Mouse (Mus musculus) midbrain, embryonic 13.5 days (tissue): Measurements from ENCODE around the gene Osbpl10. TPM values are rescaled to one million over a fixed set of nuclear protein-coding genes. Genes with fewer than 3 reads are reported as not detected.

Source experiments
- ATAC-seq: fragments of 200-750 bp; cut with Nextera tagmentation; 2 replicates; pipeline ENCODE4 v1.8.0; 2017; ENCODE audit warnings: mild to moderate bottlenecking, moderate TSS enrichment, moderate library complexity
- H3K27ac ChIP-seq: fragments of 300-500 bp; sonication (generic); 2 replicates; pipeline ENCODE4 v1.5.1; 2015; ENCODE audit warnings: inconsistent platforms, mild to moderate bottlenecking, moderate library complexity
- H3K27me3 ChIP-seq: fragments of 300-500 bp; sonication (generic); 2 replicates; pipeline ENCODE4 v1.6.1; 2015; ENCODE audit warnings: mild to moderate bottlenecking, inconsistent platforms
- H3K36me3 ChIP-seq: fragments of 300-500 bp; sonication (generic); 2 replicates; pipeline ENCODE4 v1.6.1; 2015; ENCODE audit warnings: mild to moderate bottlenecking, inconsistent platforms
- H3K4me1 ChIP-seq: fragments of 300-500 bp; sonication (generic); replicated peaks from 2 replicates; pipeline ENCODE4 v1.6.1; 2015; ENCODE audit warnings: inconsistent platforms
- H3K4me2 ChIP-seq: fragments of 300-500 bp; sonication (generic); replicated peaks from 2 replicates; pipeline ENCODE4 v1.6.1; 2015; ENCODE audit warnings: moderate library complexity, mild to moderate bottlenecking, inconsistent platforms
- H3K4me3 ChIP-seq: fragments of 300-500 bp; sonication (generic); replicated peaks from 2 replicates; pipeline ENCODE4 v1.5.1; 2015; ENCODE audit warnings: mild to moderate bottlenecking, inconsistent platforms
- H3K9ac ChIP-seq: fragments of 300-500 bp; sonication (generic); replicated peaks from 2 replicates; pipeline ENCODE4 v1.6.1; 2015; ENCODE audit warnings: mild to moderate bottlenecking, inconsistent platforms
- H3K9me3 ChIP-seq: fragments of 300-500 bp; sonication (generic); 2 replicates; pipeline ENCODE4 v1.6.1; 2016; ENCODE audit warnings: mild to moderate bottlenecking, inconsistent platforms
- WGBS: fragments of 180-500 bp; shearing (Covaris S2); methylation state at CpG from one replicate; pipeline ENCODE4 v1.1.7; 2015; 5-methylcytosine and 5-hydroxymethylcytosine counted together
- polyA plus RNA-seq: library from polyadenylated mRNA; unstranded; fragments of >200 nt; fragmentation: Nextera tagmentation; extraction: Ambion mirVana; gene quantifications from 2 replicates; pipeline ENCODE4 v1.2.1, GENCODE M21; 2015

The Osbpl10 gene
- polyA plus RNA-seq, 1 experiment from 2014 or later: 1.6 TPM

DNA sequence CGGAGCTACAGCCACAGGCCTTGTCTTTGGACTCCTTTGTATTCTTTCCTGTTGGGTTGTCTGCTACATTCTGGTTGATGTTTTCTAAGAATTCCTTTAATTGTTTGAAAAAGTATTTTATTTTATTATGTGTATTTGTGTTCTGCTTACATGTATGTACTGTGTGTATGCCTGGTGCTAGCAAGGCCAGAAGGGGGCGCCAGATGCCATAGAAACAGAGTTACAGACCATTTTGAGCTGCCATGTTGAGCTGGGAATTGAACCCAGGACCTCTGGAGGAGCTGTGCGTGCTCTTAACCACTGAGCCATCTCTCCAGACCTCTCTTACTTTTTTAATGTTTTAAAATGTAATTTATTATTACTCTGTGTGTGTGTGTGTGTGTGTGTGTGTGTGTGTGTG is 214.5 kb downstream of the Osbpl10 start:
- WGBS: 72% methylated on average over 3 of the region's 3 CpGs
- Histone ChIP-seq H3K4me2 (no peak overlapping the region), H3K4me3 (no peak overlapping the region), H3K27me3 (no peaks in the 10 kb centered on the region), H3K9me3 (no peaks in the 10 kb centered on the region), H3K27ac (no peak overlapping the region), H3K4me1 (no peaks in the 10 kb centered on the region), H3K9ac (no peak overlapping the region), H3K36me3 (no peaks in the 10 kb centered on the region)
- ATAC-seq: no peak

DNA sequence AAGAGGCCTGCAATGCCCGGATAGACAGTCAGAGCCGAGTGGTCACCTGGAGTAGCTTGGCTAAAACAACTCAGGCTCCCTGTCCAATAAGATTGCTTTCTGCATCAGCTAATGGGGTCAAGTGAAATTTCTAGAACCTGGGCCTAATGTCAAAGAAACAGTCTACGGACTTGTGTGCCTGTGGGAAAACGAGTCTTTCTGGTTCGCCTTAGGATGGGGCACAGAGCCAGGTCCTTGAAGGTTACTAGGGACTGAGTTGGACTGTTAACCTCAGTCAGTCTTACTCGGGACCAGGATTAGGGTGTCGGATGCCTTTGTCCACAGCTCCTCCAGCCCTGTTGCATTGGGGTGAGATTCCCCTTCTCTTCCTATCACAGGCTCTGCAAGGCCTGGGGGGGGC is 218.7 kb downstream of the Osbpl10 start:
- WGBS: 82% methylated on average over 7 of the region's 7 CpGs
- H3K4me2 ChIP-seq: no peak overlapping the region
- H3K27me3 ChIP-seq: no peaks in the 10 kb centered on the region
- H3K9me3 ChIP-seq: no peaks in the 10 kb centered on the region
- no peaks in the 10 kb centered on the region for H3K36me3 ChIP-seq
- H3K27ac ChIP-seq: no peak overlapping the region
- H3K9ac ChIP-seq: no peak overlapping the region
- H3K4me1 ChIP-seq: no peaks in the 10 kb centered on the region
- no peak overlapping the region for H3K4me3 ChIP-seq
- no peak for ATAC-seq

DNA sequence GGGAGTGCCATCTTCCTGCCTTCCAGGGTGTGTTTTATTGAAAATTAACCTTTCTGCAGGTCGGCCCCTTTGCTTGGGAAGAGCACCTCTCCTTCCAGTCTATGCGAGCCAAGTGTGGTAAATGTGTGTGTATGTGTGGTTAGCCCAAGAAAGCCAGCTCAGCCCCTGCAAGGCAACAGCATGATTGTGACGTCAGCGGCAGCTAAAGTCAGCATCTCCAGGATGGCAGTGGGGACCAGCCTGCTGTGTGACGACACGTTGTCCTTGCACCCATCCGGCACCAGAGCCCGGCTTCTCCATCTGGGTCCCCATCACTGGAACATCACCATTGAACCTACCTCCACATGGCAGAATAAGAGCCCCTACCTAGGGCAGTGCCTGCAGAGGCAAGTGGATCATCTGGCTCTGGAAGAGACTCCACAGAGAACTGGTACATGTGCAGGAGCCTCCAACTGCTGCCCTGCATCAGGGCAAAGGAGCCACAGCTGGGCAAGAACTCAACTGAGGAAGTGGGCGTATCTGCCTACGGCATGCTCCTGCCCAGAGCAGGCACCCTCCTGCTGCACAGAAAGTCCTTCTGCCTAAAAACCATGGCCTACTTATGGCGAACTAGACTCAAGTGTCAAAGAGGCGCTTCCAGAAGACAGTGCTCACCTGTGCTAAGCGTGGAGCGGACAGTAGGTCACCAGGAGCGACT is 221.9 kb downstream of the Osbpl10 start:
- no peak overlapping the region for H3K27ac ChIP-seq
- no peaks in the 10 kb centered on the region for H3K27me3 ChIP-seq
- H3K4me1 ChIP-seq: no peaks in the 10 kb centered on the region
- no peak for ATAC-seq
- H3K9ac ChIP-seq: no peak overlapping the region
- H3K36me3 ChIP-seq: no peaks in the 10 kb centered on the region
- H3K9me3 ChIP-seq: no peaks in the 10 kb centered on the region
- WGBS: 92% methylated on average over 15 of the region's 15 CpGs
- no peak overlapping the region for H3K4me3 ChIP-seq
- H3K4me2 ChIP-seq: no peak overlapping the region

DNA sequence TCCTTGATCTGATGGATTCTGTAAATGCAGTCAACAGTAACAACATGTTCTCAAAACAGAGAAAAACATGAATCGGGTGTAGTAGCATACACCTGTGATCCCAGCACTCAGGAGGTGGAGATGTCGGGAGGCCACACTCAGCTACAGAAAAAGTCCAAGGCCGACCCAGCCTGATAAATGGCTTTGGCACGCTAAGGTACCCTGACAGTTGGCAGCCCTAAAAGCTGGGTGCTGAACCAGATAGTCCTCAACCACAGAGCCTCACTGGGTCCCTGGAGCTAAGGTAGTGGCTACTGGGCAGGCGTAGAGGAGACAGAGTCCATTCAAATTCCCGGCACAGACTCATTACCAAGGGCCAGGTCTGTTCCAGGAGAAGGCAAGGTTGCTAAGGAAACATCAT is 222.9 kb downstream of the Osbpl10 start:
- WGBS: 91% methylated on average over 6 of the region's 6 CpGs
- 0 out of 2 replicates have a peak, but pooled peaks cover 3% of the 10 kb centered on the region for H3K4me1 ChIP-seq
- H3K9ac ChIP-seq: no peak overlapping the region
- no peaks in the 10 kb centered on the region for H3K36me3 ChIP-seq
- H3K4me2 ChIP-seq: no peak overlapping the region
- no peak for ATAC-seq
- H3K4me3 ChIP-seq: no peak overlapping the region
- H3K9me3 ChIP-seq: no peaks in the 10 kb centered on the region
- no peaks in the 10 kb centered on the region for H3K27me3 ChIP-seq
- no peak overlapping the region for H3K27ac ChIP-seq

DNA sequence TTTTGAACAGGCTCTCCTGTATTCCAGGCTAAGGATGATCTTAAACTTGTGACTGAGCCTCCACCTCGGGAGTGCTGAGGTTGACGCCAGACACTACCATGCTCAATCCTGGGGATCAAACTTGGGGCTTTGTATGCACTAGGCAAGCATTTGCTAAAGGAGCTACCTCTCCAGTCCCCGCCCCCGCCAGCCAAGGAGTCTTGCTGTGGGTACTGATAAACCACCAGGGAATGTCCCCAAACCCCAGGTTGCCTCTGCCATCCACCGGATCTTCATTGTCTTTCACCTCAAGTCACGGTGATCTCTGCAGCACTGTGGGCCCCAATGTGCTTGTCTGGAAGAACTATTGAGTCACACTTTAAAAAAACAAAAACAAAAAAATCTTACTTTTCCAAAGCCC is 224.8 kb downstream of the Osbpl10 start:
- Histone ChIP-seq H3K4me3 (no peak overlapping the region), H3K27ac (no peak overlapping the region), H3K4me1 (0 out of 2 replicates have a peak, but pooled peaks cover 3% of the 10 kb centered on the region), H3K9me3 (no peaks in the 10 kb centered on the region), H3K4me2 (no peak overlapping the region), H3K36me3 (0 out of 2 replicates have a peak, but pooled peaks cover under 1% of the 10 kb centered on the region), H3K9ac (no peak overlapping the region), H3K27me3 (no peaks in the 10 kb centered on the region)
- WGBS: 48% methylated on average over 6 of the region's 6 CpGs
- no peak for ATAC-seq

DNA sequence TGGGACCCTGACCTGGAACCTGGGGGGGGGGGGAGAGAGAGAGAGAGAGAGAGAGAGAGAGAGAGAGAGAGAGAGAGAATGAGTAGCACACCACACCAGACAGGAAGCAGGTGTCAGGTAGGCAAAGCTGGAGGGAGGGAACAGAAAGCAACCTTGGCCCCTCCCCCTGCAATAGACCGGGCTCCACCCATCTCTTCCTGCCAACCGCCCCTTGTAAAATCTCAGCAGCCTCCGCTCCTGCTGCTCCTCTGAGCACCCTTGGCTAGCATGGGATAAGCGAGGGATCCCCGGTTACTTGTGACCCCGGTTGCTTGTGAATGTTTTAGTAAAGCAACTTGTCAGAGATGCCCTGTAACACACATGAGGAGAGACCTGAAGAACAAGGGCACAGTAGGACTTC is 227.1 kb downstream of the Osbpl10 start:
- no peak overlapping the region for H3K4me2 ChIP-seq
- 21% methylated on average over 6 of the region's 6 CpGs for WGBS
- no peaks in the 10 kb centered on the region for H3K27me3 ChIP-seq
- 0 out of 2 replicates have a peak, but pooled peaks cover 2% of the 10 kb centered on the region for H3K36me3 ChIP-seq
- no peak for ATAC-seq
- H3K9ac ChIP-seq: no peak overlapping the region
- no peak overlapping the region for H3K27ac ChIP-seq
- H3K4me3 ChIP-seq: no peak overlapping the region
- H3K4me1 ChIP-seq: 0 out of 2 replicates have a peak, but pooled peaks cover 3% of the 10 kb centered on the region
- H3K9me3 ChIP-seq: no peaks in the 10 kb centered on the region

DNA sequence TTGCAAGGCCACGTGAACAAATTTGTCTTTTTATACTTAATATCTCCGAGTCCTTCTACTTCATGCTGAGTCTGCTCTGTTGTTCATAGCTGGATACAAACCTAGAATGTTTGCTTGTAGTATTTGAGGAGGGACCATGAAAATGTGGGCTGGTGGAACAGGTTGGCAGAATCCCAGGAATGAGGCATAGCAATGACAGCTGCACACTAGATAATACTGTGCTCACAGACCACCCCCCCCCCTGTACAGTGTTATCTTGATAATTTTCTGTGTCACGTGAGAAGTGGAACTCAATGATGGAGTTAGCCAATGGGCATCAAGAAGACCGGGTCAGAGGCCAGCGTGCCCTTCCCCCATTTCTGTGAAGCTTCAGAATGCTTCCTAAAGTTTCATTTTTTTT is 227.8 kb downstream of the Osbpl10 start:
- no peak for ATAC-seq
- H3K27ac ChIP-seq: no peak overlapping the region
- no peak overlapping the region for H3K9ac ChIP-seq
- no peaks in the 10 kb centered on the region for H3K27me3 ChIP-seq
- 68% methylated on average over 5 of the region's 5 CpGs for WGBS
- no peak overlapping the region for H3K4me2 ChIP-seq
- H3K4me3 ChIP-seq: no peak overlapping the region
- H3K4me1 ChIP-seq: 0 out of 2 replicates have a peak, but pooled peaks cover 3% of the 10 kb centered on the region
- 0 out of 2 replicates have a peak, but pooled peaks cover 2% of the 10 kb centered on the region for H3K36me3 ChIP-seq
- H3K9me3 ChIP-seq: no peaks in the 10 kb centered on the region

DNA sequence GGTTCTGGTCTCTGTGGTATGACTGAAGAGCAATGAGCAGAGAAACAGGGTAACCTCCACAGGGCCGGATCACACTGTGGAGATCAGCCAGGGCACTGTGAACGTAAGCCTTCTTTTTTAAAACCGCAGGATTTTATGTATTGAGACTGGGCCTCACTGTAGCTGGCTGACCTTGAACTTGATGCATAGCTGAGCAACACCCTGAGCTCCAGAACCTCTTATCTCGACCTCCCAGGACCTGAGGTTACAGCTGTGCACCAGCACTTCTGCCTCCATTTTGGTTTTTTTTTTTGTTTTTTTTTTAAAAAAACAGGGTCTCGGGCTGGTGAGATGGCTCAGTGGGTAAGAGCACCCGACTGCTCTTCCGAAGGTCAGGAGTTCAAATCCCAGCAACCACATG is 231.4 kb downstream of the Osbpl10 start:
- no peak overlapping the region for H3K9ac ChIP-seq
- H3K27ac ChIP-seq: no peak overlapping the region
- 0 out of 2 replicates have a peak, but pooled peaks cover 3% of the 10 kb centered on the region for H3K4me1 ChIP-seq
- no peak overlapping the region for H3K4me2 ChIP-seq
- no peaks in the 10 kb centered on the region for H3K9me3 ChIP-seq
- 0 out of 2 replicates have a peak, but pooled peaks cover 2% of the 10 kb centered on the region for H3K36me3 ChIP-seq
- ATAC-seq: no peak
- H3K4me3 ChIP-seq: no peak overlapping the region
- no peaks in the 10 kb centered on the region for H3K27me3 ChIP-seq
- WGBS: 88% methylated on average over 7 of the region's 7 CpGs

DNA sequence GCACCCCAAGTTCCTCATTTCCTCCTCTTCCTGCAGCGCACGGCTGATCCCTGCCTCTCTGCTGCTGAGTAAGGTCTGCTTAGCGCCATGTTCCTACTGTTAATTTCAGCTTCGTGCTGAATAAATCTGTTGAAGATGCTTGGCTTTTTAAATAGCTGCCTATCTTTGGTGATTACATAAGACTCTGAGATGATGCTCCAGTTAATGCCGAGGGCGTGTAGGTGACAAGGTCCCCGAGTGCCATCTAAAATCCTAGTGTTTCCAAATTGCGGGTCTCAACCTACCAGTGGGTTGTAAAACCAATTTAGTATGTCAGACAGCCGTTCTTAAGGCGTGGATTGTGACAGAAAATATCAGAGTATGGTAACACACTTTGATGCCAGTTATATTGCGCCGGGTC is 232.2 kb downstream of the Osbpl10 start:
- no peaks in the 10 kb centered on the region for H3K9me3 ChIP-seq
- H3K4me3 ChIP-seq: no peak overlapping the region
- ATAC-seq: no peak
- no peak overlapping the region for H3K27ac ChIP-seq
- no peak overlapping the region for H3K9ac ChIP-seq
- no peak overlapping the region for H3K4me2 ChIP-seq
- no peaks in the 10 kb centered on the region for H3K27me3 ChIP-seq
- 0 out of 2 replicates have a peak, but pooled peaks cover 2% of the 10 kb centered on the region for H3K36me3 ChIP-seq
- peaks cover 9% of the 10 kb centered on the region; the same call in 1 of the 2 replicates for H3K4me1 ChIP-seq
- 87% methylated on average over 12 of the region's 12 CpGs for WGBS

DNA sequence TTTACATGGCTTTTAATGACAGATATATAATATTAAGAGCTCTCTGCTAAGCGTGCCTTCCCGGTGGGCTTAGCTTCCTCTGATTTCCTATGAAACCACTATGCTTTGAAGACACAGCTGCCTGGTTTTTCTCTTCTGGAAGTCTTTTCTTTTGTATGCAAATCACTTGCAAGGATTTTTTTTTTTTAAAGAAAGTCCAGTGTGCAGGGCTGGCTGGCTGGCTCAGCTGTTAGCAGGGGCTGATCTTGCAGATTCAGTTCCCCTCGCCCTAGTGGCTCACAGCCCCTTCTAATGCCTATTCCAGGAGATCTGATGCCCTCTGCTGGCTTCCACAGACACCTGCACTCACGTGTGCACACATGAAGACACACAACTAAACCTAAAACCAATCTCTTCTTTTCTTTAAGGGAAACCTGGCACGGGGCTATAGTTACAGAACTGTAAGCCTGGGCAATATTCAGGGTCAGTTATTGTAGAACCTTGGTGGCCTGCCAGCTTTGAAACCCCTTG is 235.4 kb downstream of the Osbpl10 start:
- Histone ChIP-seq H3K27ac (no peak overlapping the region), H3K4me2 (no peak overlapping the region), H3K4me1 (peaks cover 15% of the 10 kb centered on the region; the same call in 1 of the 2 replicates), H3K9me3 (no peaks in the 10 kb centered on the region), H3K4me3 (no peak overlapping the region), H3K27me3 (no peaks in the 10 kb centered on the region), H3K36me3 (no peaks in the 10 kb centered on the region), H3K9ac (no peak overlapping the region)
- ATAC-seq: no peak
- WGBS: 75% methylated on average over 5 of the region's 5 CpGs

DNA sequence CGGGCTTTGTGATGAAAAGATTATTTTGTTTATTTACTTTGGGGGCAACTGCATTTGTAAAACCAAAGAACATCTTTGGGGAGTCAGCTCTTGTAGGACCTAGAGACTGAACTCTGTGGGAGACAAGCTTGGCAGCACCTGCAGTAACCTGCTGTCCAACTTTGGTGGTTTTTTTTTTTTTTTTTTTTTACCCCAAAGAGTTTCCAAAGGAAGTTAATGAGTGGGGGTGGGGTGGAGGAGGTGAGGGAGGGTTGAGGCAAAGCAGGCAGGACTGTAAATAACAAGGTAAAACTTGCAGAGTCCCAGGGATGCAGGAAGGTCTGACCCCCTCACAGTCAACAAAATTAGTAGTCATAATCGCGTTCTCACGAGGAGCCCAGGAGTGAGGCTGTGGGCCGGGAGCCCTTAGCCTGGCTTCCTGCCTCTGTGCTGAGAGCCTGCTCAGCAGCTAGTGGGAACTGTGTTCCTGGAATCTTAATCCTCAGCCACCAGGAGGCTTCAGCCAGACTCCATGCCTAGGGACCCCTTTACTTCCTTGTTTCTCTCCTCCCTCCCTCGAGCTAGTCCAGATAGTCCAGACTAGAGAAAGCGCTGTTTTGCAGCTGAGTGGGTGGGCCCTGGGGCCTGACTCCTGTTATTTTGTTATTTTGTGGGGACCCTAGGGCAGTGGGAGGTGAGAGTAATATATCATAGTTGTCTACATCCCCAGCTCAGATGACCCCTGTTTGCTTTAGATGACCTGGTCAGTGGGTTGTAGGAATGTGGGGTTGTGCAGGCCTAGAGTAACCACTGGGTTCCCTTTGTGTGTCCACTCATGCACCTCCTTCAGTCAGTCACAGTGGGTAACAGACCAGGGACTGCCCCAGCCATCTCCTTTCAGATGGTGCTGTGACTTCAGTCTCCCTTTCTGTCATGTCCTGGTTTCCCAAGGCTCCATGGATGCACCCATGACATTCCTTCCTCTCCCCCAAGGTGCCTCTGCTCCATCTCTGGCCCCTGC is 236.5 kb downstream of the Osbpl10 start:
- H3K27me3 ChIP-seq: no peaks in the 10 kb centered on the region
- H3K27ac ChIP-seq: no peak overlapping the region
- no peaks in the 10 kb centered on the region for H3K9me3 ChIP-seq
- no peak overlapping the region for H3K4me3 ChIP-seq
- H3K36me3 ChIP-seq: no peaks in the 10 kb centered on the region
- H3K9ac ChIP-seq: no peak overlapping the region
- no peak; the same call in 1 of the 2 replicates for ATAC-seq
- 21% methylated on average over 7 of the region's 7 CpGs for WGBS
- peaks cover 15% of the 10 kb centered on the region; the same call in 1 of the 2 replicates for H3K4me1 ChIP-seq
- H3K4me2 ChIP-seq: no peak overlapping the region
